Mouse (Mus musculus): ENCODE measurements at regions not wholly inside any gene's neighbourhood (a gene's known extent, or its start where the extent isn't known, plus 50 kb on each side); places are given as distances from the start of the nearest gene placed in this dataset.
A peak's percentile ranks its signal among the peaks of the same experiment; 100 is the strongest.

- DNase-seq (ENCODE audit: low spot score in 2 of 2): peak in 1 of 2 experiments; percentile 13
These were observed 198.5 kb downstream of the Dusp6 start for GRCm38 (mm10) chr10:99461446-99461966.

GRCm38 (mm10) chr10:99466695-99467094 lies 203.7 kb downstream of the Dusp6 start:
- DNase-seq (ENCODE audit: low spot score in 2 of 2): no peak

- DNase-seq (ENCODE audit: low spot score in 2 of 2): no peak
These were observed 204.3 kb downstream of the Dusp6 start for GRCm38 (mm10) chr10:99467319-99467842.

- no peak for DNase-seq (ENCODE audit: low spot score in 2 of 2)
These were observed 205.9 kb downstream of the Dusp6 start for GRCm38 (mm10) chr10:99468971-99469370.

- DNase-seq (ENCODE audit: low spot score in 2 of 2): no peak
These were observed 208.9 kb downstream of the Dusp6 start for GRCm38 (mm10) chr10:99471832-99472497.

GRCm38 (mm10) chr10:99472806-99473205 lies 209.8 kb downstream of the Dusp6 start:
- no peak for DNase-seq (ENCODE audit: low spot score in 2 of 2)

GRCm38 (mm10) chr10:99473758-99474157 lies 210.7 kb downstream of the Dusp6 start:
- DNase-seq (ENCODE audit: low spot score in 2 of 2): no peak

- no peak for DNase-seq (ENCODE audit: low spot score in 2 of 2)
These were observed 211.5 kb downstream of the Dusp6 start for GRCm38 (mm10) chr10:99474546-99474945.

GRCm38 (mm10) chr10:99476214-99476613 lies 213.2 kb downstream of the Dusp6 start:
- no peak for DNase-seq (ENCODE audit: low spot score in 2 of 2)

GRCm38 (mm10) chr10:99476776-99477175 lies 213.7 kb downstream of the Dusp6 start:
- no peak for DNase-seq (ENCODE audit: low spot score in 2 of 2)

GRCm38 (mm10) chr10:99480573-99480972 lies 217.5 kb downstream of the Dusp6 start:
- DNase-seq (ENCODE audit: low spot score in 2 of 2): no peak

- no peak for DNase-seq (ENCODE audit: low spot score in 2 of 2)
These were observed 219.0 kb downstream of the Dusp6 start for GRCm38 (mm10) chr10:99482009-99482408.

GRCm38 (mm10) chr10:99488195-99489080 lies 225.4 kb downstream of the Dusp6 start:
- DNase-seq (ENCODE audit: low spot score in 2 of 2): no peak

- peak; percentile 21 to 23 for DNase-seq (ENCODE audit: low spot score in 2 of 2)
These were observed 247.8 kb downstream of the Csl start for GRCm38 (mm10) chr10:99511514-99512237.

GRCm38 (mm10) chr10:99517944-99518343 lies 241.5 kb downstream of the Csl start:
- no peak for DNase-seq (ENCODE audit: low spot score in 2 of 2)

GRCm38 (mm10) chr10:99519479-99519878 lies 240.0 kb downstream of the Csl start:
- no peak for DNase-seq (ENCODE audit: low spot score in 2 of 2)

- DNase-seq (ENCODE audit: low spot score in 2 of 2): no peak
These were observed 235.6 kb downstream of the Csl start for GRCm38 (mm10) chr10:99523817-99524216.

- no peak for DNase-seq (ENCODE audit: low spot score in 2 of 2)
These were observed 234.9 kb downstream of the Csl start for GRCm38 (mm10) chr10:99524273-99525212.

GRCm38 (mm10) chr10:99526148-99526547 lies 233.3 kb downstream of the Csl start:
- no peak for DNase-seq (ENCODE audit: low spot score in 2 of 2)

GRCm38 (mm10) chr10:99526561-99526960 lies 232.9 kb downstream of the Csl start:
- no peak for DNase-seq (ENCODE audit: low spot score in 2 of 2)

- no peak for DNase-seq (ENCODE audit: low spot score in 2 of 2)
These were observed 228.4 kb downstream of the Csl start for GRCm38 (mm10) chr10:99531104-99531503.
